Mouse (Mus musculus) liver, embryonic 14.5 days (tissue): ENCODE results near the gene Hmgxb4. TPM values are rescaled to one million over a fixed set of nuclear protein-coding genes. Genes with fewer than 3 reads are reported as not detected.

Experiments used
- ATAC-seq: fragments of 200-750 bp; cut with Nextera tagmentation; 2 replicates; pipeline ENCODE4 v1.8.0; 2017; ENCODE audit warnings: moderate number of reproducible peaks, mild to moderate bottlenecking, moderate library complexity; ENCODE audit not compliant: insufficient read depth
- DNase-seq, 3 experiments: peaks; one replicate each; pipeline ENCODE4 v3.0.0-alpha.2; 2012 to 2013; ENCODE audit warnings: low read depth in 3 of 3, low spot score in 3 of 3
- H3K27ac ChIP-seq: fragments of 300-500 bp; sonication (generic); 2 replicates; pipeline ENCODE4 v1.5.1; 2014; ENCODE audit warnings: moderate library complexity, mild to moderate bottlenecking, control low read depth, inconsistent platforms
- H3K27me3 ChIP-seq: fragments of 300-500 bp; sonication (generic); 2 replicates; pipeline ENCODE4 v1.6.1; 2014; ENCODE audit warnings: mild to moderate bottlenecking, low read length, moderate library complexity; ENCODE audit not compliant: control insufficient read depth, insufficient read depth
- H3K36me3 ChIP-seq: fragments of 300-500 bp; sonication (generic); replicated peaks from 2 replicates; pipeline ENCODE4 v1.6.1; 2014; ENCODE audit warnings: low read depth; ENCODE audit not compliant: control insufficient read depth, insufficient read depth
- H3K4me1 ChIP-seq, 2 experiments: fragments of 200-500 bp in 1 of 2; fragments of 300-500 bp in 1 of 2; sonication (generic) in 1 of 2; replicated peaks; 2 replicates each; pipeline ENCODE4 v1.6.1; 2012 to 2014; ENCODE audit warnings: antibody characterized with exemption in 1 of 2, inconsistent platforms in 1 of 2, low read length in 1 of 2; ENCODE audit not compliant: control insufficient read depth in 2 of 2, insufficient read depth in 2 of 2
- H3K4me2 ChIP-seq: fragments of 300-500 bp; sonication (generic); 2 replicates; pipeline ENCODE4 v1.6.1; 2014; ENCODE audit warnings: low read depth, mild to moderate bottlenecking, control low read depth, moderate library complexity
- H3K4me3 ChIP-seq, 2 experiments: fragments of 200-500 bp in 1 of 2; fragments of 300-500 bp in 1 of 2; sonication (generic) in 1 of 2; 2 replicates each; pipeline ENCODE4 v1.5.1; 2012 to 2014; ENCODE audit warnings: low read depth in 2 of 2, low read length in 2 of 2, mild to moderate bottlenecking in 2 of 2, control low read depth in 1 of 2, inconsistent platforms in 1 of 2, moderate library complexity in 1 of 2; ENCODE audit not compliant: insufficient read depth in 1 of 2
- H3K9ac ChIP-seq: fragments of 300-500 bp; sonication (generic); replicated peaks from 2 replicates; pipeline ENCODE4 v1.6.1; 2014; ENCODE audit warnings: mild to moderate bottlenecking, control low read depth, moderate library complexity
- H3K9me3 ChIP-seq: fragments of 300-500 bp; sonication (generic); 2 replicates; pipeline ENCODE4 v1.6.1; 2016; ENCODE audit warnings: low read length, mixed read lengths; ENCODE audit not compliant: control insufficient read depth
- CTCF ChIP-seq: IDR thresholded peaks from 2 replicates; pipeline ENCODE4 v1.5.1; 2016; ENCODE audit warnings: antibody characterized with exemption, low read depth, control low read depth
- EP300 ChIP-seq: IDR thresholded peaks from 2 replicates; pipeline ENCODE4 v1.6.1; 2016; ENCODE audit warnings: antibody characterized with exemption, low read depth
- WGBS: fragments of 180-500 bp; shearing (Covaris S2); extraction: QIAGEN DNeasy Blood & Tissue Kit; methylation state at CpG from one replicate; pipeline ENCODE4 v1.1.7; 2014; ENCODE audit not compliant: insufficient replicate concordance; 5-methylcytosine and 5-hydroxymethylcytosine counted together
- polyA plus RNA-seq, 2 experiments: library from polyadenylated mRNA; depleted of rRNA in 1 of 2; stranded (reverse) in 1 of 2; unstranded in 1 of 2; fragments of >200 nt; fragmentation: Nextera tagmentation in 1 of 2; extraction: Ambion mirVana in 1 of 2; gene quantifications; 2 replicates each; pipeline versions ENCODE4 v1.2.1 to v1.2.3; 2012 to 2014

Hmgxb4 gene
- polyA plus RNA-seq, 2 experiments = 10.3 to 13.2 TPM

GRCm38 (mm10) chr8:74994540-74994939 is 1.4 kb downstream of the Hmgxb4 start:
- Histone ChIP-seq H3K9me3 (no peaks in the 10 kb centered on the region), H3K4me2 (peak overlapping the region; percentile 84), H3K9ac (peak overlapping the region; percentile 97), H3K27ac (peak overlapping the region; percentile 65), H3K36me3 (peaks cover 9% of the 10 kb centered on the region), H3K27me3 (no peaks in the 10 kb centered on the region), H3K4me3 (peak overlapping the region; percentile 55 to 75), H3K4me1 (peaks cover 7% of the 10 kb centered on the region in 2 experiments)
- peak in 1 of 3 experiments; percentile 9 for DNase-seq
- 2% methylated on average over 7 of the region's 7 CpGs for WGBS
- ATAC-seq = no peak
- TF ChIP-seq CTCF (no peak), EP300 (no peak)

GRCm38 (mm10) chr8:75000431-75000830 is 7.3 kb downstream of the Hmgxb4 start:
- Histone ChIP-seq H3K9me3 (no peaks in the 10 kb centered on the region), H3K4me2 (no peak overlapping the region), H3K9ac (no peak overlapping the region), H3K27ac (no peak overlapping the region), H3K27me3 (no peaks in the 10 kb centered on the region), H3K36me3 (peaks cover 35% of the 10 kb centered on the region), H3K4me3 (no peak overlapping the region), H3K4me1 (no peaks in the 10 kb centered on the region)
- WGBS = 55% methylated on average over 3 of the region's 3 CpGs
- no peak for ATAC-seq
- TF ChIP-seq CTCF (no peak), EP300 (no peak)
- DNase-seq = no peak

DNA sequence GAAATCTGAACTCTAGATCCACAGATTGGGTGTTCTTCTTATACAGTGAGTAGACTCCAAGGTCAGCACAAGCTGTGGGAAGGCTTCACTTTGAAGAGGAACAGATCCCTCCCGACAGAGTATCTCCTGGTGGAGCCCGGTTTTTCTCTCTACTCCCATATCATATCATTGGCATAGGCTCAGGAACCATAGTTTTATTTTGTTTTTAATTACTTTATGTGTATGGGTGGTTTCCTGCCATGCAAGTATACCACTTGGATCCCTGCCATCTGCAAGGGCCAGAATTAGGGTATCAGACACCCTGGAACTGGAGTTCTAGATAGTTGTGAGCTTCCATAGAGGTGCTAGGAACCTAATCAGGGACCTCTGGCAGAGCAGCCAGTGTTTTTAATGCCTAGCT is 15.7 kb downstream of the Hmgxb4 start:
- H3K36me3 ChIP-seq = peaks cover 3% of the 10 kb centered on the region
- no peak overlapping the region for H3K27ac ChIP-seq
- H3K4me2 ChIP-seq = no peak overlapping the region
- 71% methylated on average over 2 of the region's 2 CpGs for WGBS
- no peak for ATAC-seq
- no peaks in the 10 kb centered on the region for H3K27me3 ChIP-seq
- TF ChIP-seq CTCF (no peak), EP300 (no peak)
- H3K9me3 ChIP-seq = no peaks in the 10 kb centered on the region
- no peak overlapping the region for H3K4me3 ChIP-seq
- no peak overlapping the region for H3K9ac ChIP-seq
- H3K4me1 ChIP-seq = no peaks in the 10 kb centered on the region
- DNase-seq = no peak

GRCm38 (mm10) chr8:75013557-75013956 is 20.4 kb downstream of the Hmgxb4 start:
- Histone ChIP-seq H3K27ac (no peak overlapping the region), H3K9ac (no peak overlapping the region), H3K9me3 (no peaks in the 10 kb centered on the region), H3K4me2 (no peak overlapping the region), H3K27me3 (no peaks in the 10 kb centered on the region), H3K36me3 (peaks cover 5% of the 10 kb centered on the region; the same call in 1 of the 2 replicates), H3K4me1 (peaks cover 13 to 23% of the 10 kb centered on the region in 2 experiments), H3K4me3 (no peak overlapping the region)
- TF ChIP-seq CTCF (no peak), EP300 (no peak)
- ATAC-seq (no peak), DNase-seq (no peak)
- 53% methylated on average over 2 of the region's 2 CpGs for WGBS

DNA sequence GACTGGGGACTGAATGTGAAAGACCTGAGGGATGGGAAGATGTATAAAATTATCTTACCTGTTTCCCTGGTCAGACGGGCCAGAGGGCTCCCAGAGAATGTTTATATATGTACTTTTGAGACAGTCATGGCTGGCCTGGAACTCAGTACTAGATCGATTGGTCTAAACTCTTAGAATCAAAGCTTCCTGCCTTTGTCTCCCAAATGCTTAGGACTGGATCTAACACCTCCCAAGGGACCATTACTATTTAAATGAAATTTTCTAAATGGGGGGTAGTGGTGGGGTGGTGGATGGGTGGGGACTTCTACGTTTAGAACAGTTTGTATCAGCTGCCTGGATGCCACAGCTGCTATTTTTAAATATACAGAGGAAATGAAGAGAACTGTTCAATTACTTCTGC is 20.8 kb downstream of the Hmgxb4 start:
- Histone ChIP-seq H3K4me3 (no peak overlapping the region), H3K27me3 (no peaks in the 10 kb centered on the region), H3K36me3 (peaks cover 5% of the 10 kb centered on the region; the same call in 1 of the 2 replicates), H3K9ac (no peak overlapping the region), H3K4me2 (no peak overlapping the region), H3K4me1 (peaks cover 13 to 24% of the 10 kb centered on the region in 2 experiments), H3K9me3 (no peaks in the 10 kb centered on the region), H3K27ac (no peak overlapping the region)
- no peak for ATAC-seq
- TF ChIP-seq CTCF (no peak), EP300 (no peak)
- DNase-seq = no peak
- 53% methylated on average over 3 of the region's 3 CpGs for WGBS
